Mouse (Mus musculus): ENCODE data around the gene Gm9747. TPM values are rescaled to one million over a fixed set of nuclear protein-coding genes. Genes with fewer than 3 reads are reported as not detected.

The Gm9747 gene
- total RNA-seq (2021) = not detected
- long read RNA-seq, experiment 1 = 0 reads
- long read RNA-seq, experiment 2 = 0 reads

- no peak within 1 kb of the TSS for H3K27ac ChIP-seq
- intact Hi-C loops (cut with DNase I) = no loop called here
- H3K4me3 ChIP-seq = no peak within 1 kb of the TSS
- no peak for DNase-seq (ENCODE audit: extremely low spot score in 1 of 2, low spot score in 2 of 2)
- TF ChIP-seq CTCF (IDR thresholded peaks at IDR 0.05) = no peak
Observed at GRCm38 (mm10) chr1:82232812-82233211, at the start of gene Gm9747. Gene Gm9747, plus strand, starts transcription at chr1:82233112.

- Histone ChIP-seq H3K4me3 (no peak overlapping the region), H3K27ac (no peak overlapping the region)
- TF ChIP-seq CTCF (IDR thresholded peaks at IDR 0.05) = no peak
- intact Hi-C loops (cut with DNase I) = no loop called here
- no peak for DNase-seq (ENCODE audit: extremely low spot score in 1 of 2, low spot score in 2 of 2)
Observed at GRCm38 (mm10) chr1:82183913-82184442, 48.9 kb upstream of the Gm9747 start.

- intact Hi-C loops (cut with DNase I) = no loop called here
- no peak overlapping the region for H3K4me3 ChIP-seq
- TF ChIP-seq CTCF (IDR thresholded peaks at IDR 0.05) = no peak
- DNase-seq (ENCODE audit: extremely low spot score in 1 of 2, low spot score in 2 of 2) = no peak
- no peak overlapping the region for H3K27ac ChIP-seq
Observed at GRCm38 (mm10) chr1:82188549-82189231, 44.2 kb upstream of the Gm9747 start.

GRCm38 (mm10) chr1:82189516-82189915 is 43.4 kb upstream of the Gm9747 start:
- peak; percentile 50 to 66 for DNase-seq (ENCODE audit: extremely low spot score in 1 of 2, low spot score in 2 of 2)
- TF ChIP-seq CTCF (IDR thresholded peaks at IDR 0.05) = no peak
- Histone ChIP-seq H3K4me3 (no peak overlapping the region), H3K27ac (no peak overlapping the region)
- intact Hi-C loops (cut with DNase I) = no loop called here

- no peak for TF ChIP-seq CTCF (IDR thresholded peaks at IDR 0.05)
- no peak overlapping the region for H3K27ac ChIP-seq
- no peak for DNase-seq (ENCODE audit: extremely low spot score in 1 of 2, low spot score in 2 of 2)
- no peak overlapping the region for H3K4me3 ChIP-seq
- intact Hi-C loops (cut with DNase I) = no loop called here
Observed at GRCm38 (mm10) chr1:82191579-82191978, 41.3 kb upstream of the Gm9747 start.

GRCm38 (mm10) chr1:82199918-82200317 is 33.0 kb upstream of the Gm9747 start:
- no peak overlapping the region for H3K4me3 ChIP-seq
- intact Hi-C loops (cut with DNase I) = no loop called here
- DNase-seq (ENCODE audit: extremely low spot score in 1 of 2, low spot score in 2 of 2) = no peak
- H3K27ac ChIP-seq = no peak overlapping the region
- no peak for TF ChIP-seq CTCF (IDR thresholded peaks at IDR 0.05)

GRCm38 (mm10) chr1:82200636-82201035 is 32.3 kb upstream of the Gm9747 start:
- intact Hi-C loops (cut with DNase I) = no loop called here
- no peak overlapping the region for H3K4me3 ChIP-seq
- H3K27ac ChIP-seq = no peak overlapping the region
- no peak for TF ChIP-seq CTCF (IDR thresholded peaks at IDR 0.05)
- no peak for DNase-seq (ENCODE audit: extremely low spot score in 1 of 2, low spot score in 2 of 2)

- intact Hi-C loops (cut with DNase I) = no loop called here
- no peak for DNase-seq (ENCODE audit: extremely low spot score in 1 of 2, low spot score in 2 of 2)
- no peak for TF ChIP-seq CTCF (IDR thresholded peaks at IDR 0.05)
Observed at GRCm38 (mm10) chr1:82207511-82207910, 25.4 kb upstream of the Gm9747 start.

GRCm38 (mm10) chr1:82220673-82221396 is 12.1 kb upstream of the Gm9747 start:
- DNase-seq (ENCODE audit: extremely low spot score in 1 of 2, low spot score in 2 of 2) = no peak
- Histone ChIP-seq H3K27ac (no peak overlapping the region), H3K4me3 (no peak overlapping the region)
- intact Hi-C loops (cut with DNase I) = no loop called here
- TF ChIP-seq CTCF (IDR thresholded peaks at IDR 0.05) = no peak

More at GRCm38 (mm10) chr1:82207511-82207910, 25.4 kb upstream of the Gm9747 start:
- no peak overlapping the region for H3K4me3 ChIP-seq
- H3K27ac ChIP-seq = no peak overlapping the region

- no peak overlapping the region for H3K4me3 ChIP-seq
- no peak overlapping the region for H3K27ac ChIP-seq
- no peak for TF ChIP-seq CTCF (IDR thresholded peaks at IDR 0.05)
- no peak for DNase-seq (ENCODE audit: extremely low spot score in 1 of 2, low spot score in 2 of 2)
- intact Hi-C loops (cut with DNase I) = no loop called here
Observed at GRCm38 (mm10) chr1:82221462-82221861, 11.4 kb upstream of the Gm9747 start.

GRCm38 (mm10) chr1:82223042-82223795 is 9.7 kb upstream of the Gm9747 start:
- intact Hi-C loops (cut with DNase I) = no loop called here
- TF ChIP-seq CTCF (IDR thresholded peaks at IDR 0.05) = no peak
- H3K4me3 ChIP-seq = no peak overlapping the region
- no peak overlapping the region for H3K27ac ChIP-seq
- no peak for DNase-seq (ENCODE audit: extremely low spot score in 1 of 2, low spot score in 2 of 2)

GRCm38 (mm10) chr1:82228841-82229240 is 4.1 kb upstream of the Gm9747 start:
- intact Hi-C loops (cut with DNase I) = no loop called here
- DNase-seq (ENCODE audit: extremely low spot score in 1 of 2, low spot score in 2 of 2) = no peak
- Histone ChIP-seq H3K4me3 (no peak overlapping the region), H3K27ac (no peak overlapping the region)
- no peak for TF ChIP-seq CTCF (IDR thresholded peaks at IDR 0.05)

Measured in left cerebral cortex, adult 2 months (tissue).